31 mouse cellular contexts compared by ENCODE assay signal in genomic region chr9:121891301-121891700, GRCm38 (mm10). TPM values are rescaled to one million over a fixed set of nuclear protein-coding genes. Genes with fewer than 3 reads are reported as not detected.
A peak's percentile ranks its signal among the peaks of the same experiment; 100 is the strongest.
DNase-seq lines count a peak whose midpoint lies in the region; ATAC-seq and TF ChIP-seq lines count a peak whose summit lies in the region.
"Had no signal": no experiment of that assay in that cellular context is flagged by ENCODE, and none has a peak within 500 bp of the region (broad histone marks: within the 10 kb centered on the region; RNA-seq: fewer than 3 reads in every experiment).

No protein-coding gene starts in this region.

- H3K36me3 ChIP-seq in heart, embryonic 13.5 days = no peaks in the 10 kb centered on the region
- no peaks in the 10 kb centered on the region for H3K36me3 ChIP-seq in intestine, embryonic 16.5 days (ENCODE audit: control insufficient read depth, insufficient read depth, low read length)
- H3K36me3 ChIP-seq: embryonic facial prominence, embryonic 10.5 days; embryonic facial prominence, embryonic 15.5 days; forebrain, embryonic 12.5 days; kidney, embryonic 15.5 days; limb, embryonic 12.5 days; midbrain, embryonic 13.5 days had no signal

- intact Hi-C loops in gastrocnemius, adult 2 months (cut with DNase I) = no loop called here
- intact Hi-C loops in gastrocnemius, postnatal 14 days (cut with DNase I; ENCODE audit: low total_unique reads) = no loop called here
- intact Hi-C loops in heart, postnatal 25 days (cut with DNase I) = no loop called here

- H3K4me3 ChIP-seq in gastrocnemius, adult 2 months = no peak overlapping the region
- H3K4me3 ChIP-seq in heart, embryonic 13.5 days = no peak overlapping the region
- no peak overlapping the region for H3K4me3 ChIP-seq in intestine, embryonic 16.5 days (ENCODE audit: low read length)
- H3K4me3 ChIP-seq: embryonic facial prominence, embryonic 10.5 days; embryonic facial prominence, embryonic 15.5 days; forebrain, embryonic 12.5 days; layer of hippocampus, adult 2 months; left cerebral cortex, adult 2 months; limb, embryonic 12.5 days; midbrain, embryonic 13.5 days had no signal

- WGBS in heart, embryonic 13.5 days = 81% methylated on average over 9 of the region's 9 CpGs
- 87% methylated on average over 9 of the region's 9 CpGs for WGBS in intestine, embryonic 16.5 days

- H3K27ac ChIP-seq in gastrocnemius, adult 2 months = peak overlapping the region; percentile 80
- H3K27ac ChIP-seq in heart, embryonic 13.5 days (replicated peaks) = peak overlapping the region; percentile 42; the same call in 1 of the 2 replicates
- H3K27ac ChIP-seq in intestine, embryonic 16.5 days (ENCODE audit: low read length) = no peak overlapping the region
- H3K27ac ChIP-seq: embryonic facial prominence, embryonic 10.5 days; embryonic facial prominence, embryonic 15.5 days; forebrain, embryonic 12.5 days; hindbrain, embryonic 14.5 days; kidney, embryonic 15.5 days; layer of hippocampus, adult 2 months; left cerebral cortex, adult 2 months; limb, embryonic 12.5 days; macrophage; midbrain, embryonic 13.5 days had no signal

- no peak overlapping the region for H3K4me2 ChIP-seq in heart, embryonic 13.5 days
- no peak overlapping the region for H3K4me2 ChIP-seq in intestine, embryonic 16.5 days (ENCODE audit: low read depth, low read length)
- H3K4me2 ChIP-seq: forebrain, embryonic 12.5 days; midbrain, embryonic 13.5 days had no signal

- H3K27me3 ChIP-seq in heart, embryonic 13.5 days (replicated peaks) = no peaks in the 10 kb centered on the region
- H3K27me3 ChIP-seq in intestine, embryonic 16.5 days (replicated peaks; ENCODE audit: control insufficient read depth, insufficient read depth, low read length) = no peaks in the 10 kb centered on the region
- H3K27me3 ChIP-seq: embryonic facial prominence, embryonic 15.5 days; forebrain, embryonic 12.5 days; kidney, embryonic 15.5 days; midbrain, embryonic 13.5 days had no signal

- peaks cover 21% of the 10 kb centered on the region for H3K4me1 ChIP-seq in heart, embryonic 13.5 days
- peaks cover 9% of the 10 kb centered on the region; the same call in 1 of the 2 replicates for H3K4me1 ChIP-seq in intestine, embryonic 16.5 days (ENCODE audit: control insufficient read depth, insufficient read depth, low read length)
- H3K4me1 ChIP-seq: midbrain, embryonic 13.5 days had no signal

- ATAC-seq in heart, embryonic 13.5 days (ENCODE audit: extremely low read depth, insufficient number of reproducible peaks, low FRiP score, low TSS enrichment) = no peak
- no peak for ATAC-seq in intestine, embryonic 16.5 days
- ATAC-seq: forebrain, postnatal 0 days; midbrain, embryonic 13.5 days; Patski had no signal

- H3K9ac ChIP-seq in heart, embryonic 13.5 days = no peak overlapping the region
- H3K9ac ChIP-seq in intestine, embryonic 16.5 days (ENCODE audit: low read depth, low read length) = no peak overlapping the region
- H3K9ac ChIP-seq: embryonic facial prominence, embryonic 15.5 days; forebrain, embryonic 12.5 days; forebrain, postnatal 0 days; hindbrain, embryonic 14.5 days; kidney, embryonic 15.5 days; limb, embryonic 12.5 days; midbrain, embryonic 13.5 days had no signal

- no peaks in the 10 kb centered on the region for H3K9me3 ChIP-seq in heart, embryonic 13.5 days
- H3K9me3 ChIP-seq in intestine, embryonic 16.5 days (ENCODE audit: control insufficient read depth, low read length) = no peaks in the 10 kb centered on the region
- H3K9me3 ChIP-seq: embryonic facial prominence, embryonic 10.5 days; embryonic facial prominence, embryonic 15.5 days; forebrain, embryonic 12.5 days; kidney, embryonic 15.5 days; limb, embryonic 12.5 days; midbrain, embryonic 13.5 days had no signal

- DNase-seq in gastrocnemius, adult 2 months = no peak
- no peak for DNase-seq in gastrocnemius, postnatal 14 days
- DNase-seq in heart, postnatal 25 days (ENCODE audit: low spot score) = no peak
- DNase-seq in testis, postnatal 10 days (ENCODE audit: low spot score) = peak; percentile 39
- no peak for DNase-seq in testis, postnatal 14 days (ENCODE audit: low spot score)
- DNase-seq: cerebellum, adult 8-10 months; forebrain, postnatal 0 days had no signal

- TF ChIP-seq CTCF in gastrocnemius, adult 2 months (IDR thresholded peaks at IDR 0.05) = no peak

RNA-seq across cellular contexts. Expression of gene Ackr2, which starts 6.9 kb away (rescaled TPM):
- total RNA-seq in gastrocnemius, adult 2 months (2021) = 1 to 10 TPM; 1.2 to 3.6 TPM
- total RNA-seq in gastrocnemius, postnatal 14 days (2021) = 1 to 10 TPM; 2.2 to 2.8 TPM
- polyA plus RNA-seq in heart, embryonic 13.5 days (2015; fragmentation: Nextera tagmentation; extraction: Ambion mirVana) = 0.64 and 0.79 TPM in 2 replicates
- total RNA-seq in heart, postnatal 25 days (2021) = 1 to 10 TPM; 2.5 to 3.7 TPM
- 0.62 and 0.98 TPM in 2 replicates for polyA plus RNA-seq in intestine, embryonic 16.5 days (2015; fragmentation: Nextera tagmentation; extraction: Ambion mirVana)
- total RNA-seq: granulocyte monocyte progenitor cell, adult 5-6 weeks; hematopoietic stem cell, adult 5-6 weeks; megakaryocyte-erythroid progenitor cell, adult 5-6 weeks; MEL had no signal
- polyA plus RNA-seq: limb, embryonic 12.5 days; macrophage; Patski had no signal

RNA-seq across cellular contexts. Expression of gene Cyp8b1, which starts 24.8 kb away (rescaled TPM):
- not detected for total RNA-seq in gastrocnemius, adult 2 months (2021)
- total RNA-seq in gastrocnemius, postnatal 14 days (2021) = not detected
- not detected in 2 replicates for polyA plus RNA-seq in heart, embryonic 13.5 days (2015; fragmentation: Nextera tagmentation; extraction: Ambion mirVana)
- total RNA-seq in heart, postnatal 25 days (2021) = not detected
- not detected in 2 replicates for polyA plus RNA-seq in intestine, embryonic 16.5 days (2015; fragmentation: Nextera tagmentation; extraction: Ambion mirVana)
- total RNA-seq: forebrain, postnatal 0 days; gastrocnemius, postnatal 10 days; granulocyte monocyte progenitor cell, adult 5-6 weeks; hematopoietic stem cell, adult 5-6 weeks; layer of hippocampus, adult 2 months; layer of hippocampus, postnatal 14 days; left cerebral cortex, adult 2 months; left cerebral cortex, postnatal 25 days; megakaryocyte-erythroid progenitor cell, adult 5-6 weeks; MEL had no signal
- polyA plus RNA-seq: embryonic facial prominence, embryonic 10.5 days; embryonic facial prominence, embryonic 15.5 days; forebrain, embryonic 12.5 days; forebrain, postnatal 0 days; hindbrain, embryonic 14.5 days; limb, embryonic 12.5 days; liver, embryonic 11.5 days; macrophage; midbrain, embryonic 13.5 days; neural tube, embryonic 14.5 days; Patski; small intestine, adult 2 months had no signal

RNA-seq across cellular contexts. Expression of gene Higd1a, which starts 33.1 kb away (rescaled TPM):
- 100 to 1,000 TPM in 1 of 2 experiments, 10 to 100 TPM in 1; 89.1 to 111 TPM for total RNA-seq in gastrocnemius, adult 2 months (2021)
- 100 to 1,000 TPM in 1 of 2 experiments, 10 to 100 TPM in 1; 97.2 to 109 TPM for total RNA-seq in gastrocnemius, postnatal 14 days (2021)
- polyA plus RNA-seq in heart, embryonic 13.5 days (2015; fragmentation: Nextera tagmentation; extraction: Ambion mirVana) = 230 and 277 TPM in 2 replicates
- total RNA-seq in heart, postnatal 25 days (2021) = 100 to 1,000 TPM; 208 to 239 TPM
- polyA plus RNA-seq in intestine, embryonic 16.5 days (2015; fragmentation: Nextera tagmentation; extraction: Ambion mirVana) = 149 and 162 TPM in 2 replicates

RNA-seq across cellular contexts. Expression of gene Ccdc13, which starts 52.0 kb away (rescaled TPM):
- under 1 TPM in 1 of 2 experiments, not detected in 1; 0.23 TPM for total RNA-seq in gastrocnemius, adult 2 months (2021)
- total RNA-seq in gastrocnemius, postnatal 14 days (2021) = under 1 TPM; 0.22 to 0.35 TPM
- polyA plus RNA-seq in heart, embryonic 13.5 days (2015; fragmentation: Nextera tagmentation; extraction: Ambion mirVana) = 0.05 TPM in 1 of 2 replicates, not detected in the other
- total RNA-seq in heart, postnatal 25 days (2021) = not detected
- 0.66 and 0.81 TPM in 2 replicates for polyA plus RNA-seq in intestine, embryonic 16.5 days (2015; fragmentation: Nextera tagmentation; extraction: Ambion mirVana)
- total RNA-seq: granulocyte monocyte progenitor cell, adult 5-6 weeks; megakaryocyte-erythroid progenitor cell, adult 5-6 weeks; MEL had no signal
- polyA plus RNA-seq: liver, embryonic 16.5 days; macrophage had no signal

RNA-seq across cellular contexts. Expression of gene Fam198a, which starts 59.5 kb away (rescaled TPM):
- total RNA-seq in gastrocnemius, adult 2 months (2021) = 1 to 10 TPM in 1 of 2 experiments, under 1 TPM in 1; 0.97 to 1.6 TPM
- 1 to 10 TPM; 3.1 to 4.3 TPM for total RNA-seq in gastrocnemius, postnatal 14 days (2021)
- polyA plus RNA-seq in heart, embryonic 13.5 days (2015; fragmentation: Nextera tagmentation; extraction: Ambion mirVana) = 0.90 and 0.94 TPM in 2 replicates
- under 1 TPM; 0.94 to 0.98 TPM for total RNA-seq in heart, postnatal 25 days (2021)
- 2.7 and 3.5 TPM in 2 replicates for polyA plus RNA-seq in intestine, embryonic 16.5 days (2015; fragmentation: Nextera tagmentation; extraction: Ambion mirVana)
- total RNA-seq: granulocyte monocyte progenitor cell, adult 5-6 weeks; hematopoietic stem cell, adult 5-6 weeks had no signal
- polyA plus RNA-seq: macrophage had no signal
